1 mouse cellular context compared by ENCODE assay signal in genomic region chr7:105740089-105740795, GRCm38 (mm10).
TF ChIP-seq lines count a peak whose summit lies in the region.

No protein-coding gene starts in this region.

TF ChIP-seq in CH12.LX, 34 proteins besides CTCF, POLR2A, EP300 and RAD21 (continued from another document):
- no peak for TF ChIP-seq BHLHE40 (IDR thresholded peaks at IDR 0.05; ENCODE audit: low read depth, low read length)
- TF ChIP-seq ZKSCAN1 (IDR thresholded peaks at IDR 0.05; ENCODE audit: borderline replicate concordance, low read depth, low read length): no peak
TF ChIP-seq in CH12.LX: peak in this region for 0.
